Comparison of ENCODE assay signal across 22 mouse cellular contexts in genomic region chr13:120299324-120299894, GRCm38 (mm10). TPM values are rescaled to one million over a fixed set of nuclear protein-coding genes. Genes with fewer than 3 reads are reported as not detected.
A peak's percentile ranks its signal among the peaks of the same experiment; 100 is the strongest.
DNase-seq lines count a peak whose midpoint lies in the region; ATAC-seq lines count a peak whose summit lies in the region.
"Had no signal": no experiment of that assay in that cellular context is flagged by ENCODE, and none has a peak within 500 bp of the region (broad histone marks: within the 10 kb centered on the region; RNA-seq: fewer than 3 reads in every experiment).

No protein-coding gene starts in this region.

- H3K36me3 ChIP-seq in forebrain, embryonic 10.5 days (replicated peaks) = no peaks in the 10 kb centered on the region
- H3K36me3 ChIP-seq: heart, embryonic 12.5 days; kidney, embryonic 15.5 days; limb, embryonic 15.5 days; midbrain, embryonic 15.5 days; neural tube, embryonic 12.5 days had no signal

- 0 out of 2 replicates have a peak, but pooled peaks have one; percentile 18 for ATAC-seq in megakaryocyte-erythroid progenitor cell, adult 5-6 weeks (replicated peaks; ENCODE audit: low FRiP score, low TSS enrichment, poor library complexity, severe bottlenecking)
- ATAC-seq: forebrain, embryonic 14.5 days; midbrain, embryonic 15.5 days had no signal

- WGBS in forebrain, embryonic 10.5 days = 73% methylated on average over 1 of the region's 1 CpGs

- no peaks in the 10 kb centered on the region for H3K9me3 ChIP-seq in forebrain, embryonic 10.5 days
- H3K9me3 ChIP-seq: heart, embryonic 12.5 days; kidney, embryonic 15.5 days; limb, embryonic 15.5 days; midbrain, embryonic 15.5 days; neural tube, embryonic 12.5 days had no signal

- no peaks in the 10 kb centered on the region for H3K4me1 ChIP-seq in forebrain, embryonic 10.5 days
- H3K4me1 ChIP-seq: heart, embryonic 12.5 days; kidney, embryonic 15.5 days; limb, embryonic 15.5 days; midbrain, embryonic 15.5 days; neural tube, embryonic 12.5 days had no signal

- intact Hi-C loops in heart, postnatal 36 days (cut with DNase I) = no loop called here

- no peak overlapping the region for H3K27ac ChIP-seq in forebrain, embryonic 10.5 days
- H3K27ac ChIP-seq: gastrocnemius, adult 2 months; kidney, embryonic 15.5 days; limb, embryonic 15.5 days; midbrain, embryonic 15.5 days; neural tube, embryonic 12.5 days; stomach, postnatal 0 days had no signal

- H3K27me3 ChIP-seq in forebrain, embryonic 10.5 days (ENCODE audit: poor library complexity, severe bottlenecking) = no peaks in the 10 kb centered on the region
- H3K27me3 ChIP-seq: heart, embryonic 12.5 days; kidney, embryonic 15.5 days; limb, embryonic 15.5 days; midbrain, embryonic 15.5 days; neural tube, embryonic 12.5 days had no signal

- no peak overlapping the region for H3K4me3 ChIP-seq in forebrain, embryonic 10.5 days
- H3K4me3 ChIP-seq: gastrocnemius, adult 2 months; heart, embryonic 12.5 days; kidney, embryonic 15.5 days; limb, embryonic 15.5 days; midbrain, embryonic 15.5 days; neural tube, embryonic 12.5 days had no signal

- peak; percentile 66 for DNase-seq in A20 (ENCODE audit: low read depth, low spot score)
- peak; percentile 27 for DNase-seq in CD4-positive helper T cell, adult 2 months (ENCODE audit: low read depth, low spot score)
- peak; percentile 7 for DNase-seq in brain, adult 2 months (ENCODE audit: low read depth, low spot score)
- DNase-seq in left cerebral cortex, adult 8-10 months (ENCODE audit: low spot score in 2 of 2) = no peak
- no peak for DNase-seq in heart, postnatal 36 days
- DNase-seq in forebrain, embryonic 10.5 days (ENCODE audit: extremely low spot score, low spot score) = no peak
- DNase-seq: adrenal gland, postnatal 14 days; cerebellum, postnatal 10 days; gastrocnemius, adult 2 months; heart, postnatal 4 days; lung, adult 2 months had no signal

RNA-seq across cellular contexts. Expression of gene BC147527, which starts 0.8 kb away (rescaled TPM):
- total RNA-seq in megakaryocyte-erythroid progenitor cell, adult 5-6 weeks (2014; fragmentation: Nextera tagmentation) = 0.57 TPM in 1 of 2 replicates, not detected in the other
- 3.7 and 4.2 TPM in 2 replicates for total RNA-seq in megakaryocyte-erythroid progenitor cell, adult 5-6 weeks (2017)
- total RNA-seq in left cerebral cortex, adult 8-10 months (2022) = not detected
- total RNA-seq in heart, postnatal 36 days (2021) = under 1 TPM in 1 of 2 experiments, not detected in 1; 0.22 TPM
- 0.14 TPM in 1 of 2 replicates, not detected in the other for polyA plus RNA-seq in forebrain, embryonic 10.5 days (2016; fragmentation: Nextera tagmentation; extraction: Ambion mirVana)
- total RNA-seq: adrenal gland, postnatal 14 days; gastrocnemius, adult 2 months; heart, postnatal 4 days; left cerebral cortex, postnatal 14 days had no signal
- polyA plus RNA-seq: heart, embryonic 12.5 days; midbrain, embryonic 15.5 days had no signal

RNA-seq across cellular contexts. Expression of gene Tcstv3, which starts 17.3 kb away (rescaled TPM):
- total RNA-seq in megakaryocyte-erythroid progenitor cell, adult 5-6 weeks (2014; fragmentation: Nextera tagmentation) = not detected in 2 replicates
- not detected in 2 replicates for total RNA-seq in megakaryocyte-erythroid progenitor cell, adult 5-6 weeks (2017)
- total RNA-seq in left cerebral cortex, adult 8-10 months (2022) = not detected
- not detected for total RNA-seq in heart, postnatal 36 days (2021)
- not detected in 2 replicates for polyA plus RNA-seq in forebrain, embryonic 10.5 days (2016; fragmentation: Nextera tagmentation; extraction: Ambion mirVana)
- total RNA-seq: adrenal gland, postnatal 14 days; gastrocnemius, adult 2 months; heart, postnatal 4 days; layer of hippocampus, adult 8-10 months; left cerebral cortex, postnatal 14 days had no signal
- polyA plus RNA-seq: forebrain, embryonic 14.5 days; heart, embryonic 12.5 days; intestine, embryonic 14.5 days; kidney, embryonic 15.5 days; limb, embryonic 15.5 days; lung, adult 2 months; midbrain, embryonic 15.5 days; neural tube, embryonic 12.5 days; stomach, postnatal 0 days had no signal

RNA-seq across cellular contexts. Expression of gene AF067061, which starts 36.5 kb away (rescaled TPM):
- not detected in 2 replicates for total RNA-seq in megakaryocyte-erythroid progenitor cell, adult 5-6 weeks (2014; fragmentation: Nextera tagmentation)
- not detected in 2 replicates for total RNA-seq in megakaryocyte-erythroid progenitor cell, adult 5-6 weeks (2017)
- total RNA-seq in left cerebral cortex, adult 8-10 months (2022) = not detected
- not detected for total RNA-seq in heart, postnatal 36 days (2021)
- not detected in 2 replicates for polyA plus RNA-seq in forebrain, embryonic 10.5 days (2016; fragmentation: Nextera tagmentation; extraction: Ambion mirVana)
- total RNA-seq: adrenal gland, postnatal 14 days; gastrocnemius, adult 2 months; heart, postnatal 4 days; layer of hippocampus, adult 8-10 months; left cerebral cortex, postnatal 14 days had no signal
- polyA plus RNA-seq: forebrain, embryonic 14.5 days; heart, embryonic 12.5 days; intestine, embryonic 14.5 days; kidney, embryonic 15.5 days; limb, embryonic 15.5 days; lung, adult 2 months; midbrain, embryonic 15.5 days; neural tube, embryonic 12.5 days; stomach, postnatal 0 days had no signal

Comparison
In these comparisons a context has a peak if more than half of its experiments do, and no peak if none do; other contexts are left out.
1. DNase-seq: peak in A20 (single experiment), CD4-positive helper T cell, adult 2 months (single experiment) and brain, adult 2 months (single experiment); none in left cerebral cortex, adult 8-10 months (0 of 2), heart, postnatal 36 days (0 of 2) and forebrain, embryonic 10.5 days (single experiment).